Mouse (Mus musculus) cerebellum, adult 11-12 months (tissue): ENCODE data around the gene Apol6.

ENCODE experiments used
- DNase-seq: peaks from one replicate; pipeline ENCODE4 v3.0.0; 2022

Gene Apol6

DNA sequence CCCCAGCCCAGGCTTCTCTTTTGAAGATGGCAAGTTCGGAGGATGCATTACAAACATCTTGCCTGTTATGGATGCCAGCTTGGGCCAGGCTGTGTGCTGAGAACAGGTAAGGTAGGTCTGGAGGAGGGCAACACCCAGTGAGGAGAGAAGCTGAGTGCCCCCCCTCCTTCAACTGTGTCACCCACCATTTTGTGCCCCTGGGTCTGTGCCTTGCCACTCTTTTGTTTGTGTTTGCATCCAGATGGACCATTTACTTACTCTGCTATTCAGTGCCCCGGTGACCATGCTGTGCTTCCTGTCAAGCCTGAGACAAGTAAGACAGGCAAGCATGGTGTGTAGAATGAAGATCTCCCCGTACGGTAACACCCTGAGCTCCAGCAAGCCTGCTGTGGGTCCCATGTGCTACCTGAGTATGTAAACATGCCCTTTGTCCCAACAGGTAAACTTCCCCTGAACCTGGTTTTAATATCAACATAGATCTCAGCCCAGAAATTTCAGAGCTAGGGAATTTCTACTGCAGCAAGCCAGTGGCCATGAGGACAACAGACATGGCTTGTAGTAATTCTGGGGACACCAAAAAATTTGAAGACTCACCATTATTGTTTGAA is 28.1 kb downstream of the Apol6 start:
- DNase-seq: no peak

DNA sequence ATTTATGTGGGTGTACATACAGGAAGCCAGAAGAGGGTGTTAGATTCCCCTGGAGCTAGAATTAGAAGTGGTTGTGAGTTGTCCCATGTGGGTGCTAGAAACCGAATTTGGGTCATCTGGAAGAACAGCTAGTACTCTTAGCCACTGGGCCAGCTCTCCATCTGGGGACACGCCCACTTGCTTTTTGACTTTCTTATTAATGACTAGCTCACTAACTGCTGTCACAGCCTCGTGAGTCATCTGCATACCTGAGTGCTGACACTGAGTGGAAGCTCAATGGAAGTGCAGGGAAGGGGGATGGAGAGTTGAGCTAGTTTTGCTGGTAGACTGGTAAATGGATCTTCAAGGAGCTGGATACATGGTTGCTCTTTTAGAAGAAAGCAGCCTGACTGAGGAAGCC is 32.0 kb downstream of the Apol6 start:
- DNase-seq: no peak

DNA sequence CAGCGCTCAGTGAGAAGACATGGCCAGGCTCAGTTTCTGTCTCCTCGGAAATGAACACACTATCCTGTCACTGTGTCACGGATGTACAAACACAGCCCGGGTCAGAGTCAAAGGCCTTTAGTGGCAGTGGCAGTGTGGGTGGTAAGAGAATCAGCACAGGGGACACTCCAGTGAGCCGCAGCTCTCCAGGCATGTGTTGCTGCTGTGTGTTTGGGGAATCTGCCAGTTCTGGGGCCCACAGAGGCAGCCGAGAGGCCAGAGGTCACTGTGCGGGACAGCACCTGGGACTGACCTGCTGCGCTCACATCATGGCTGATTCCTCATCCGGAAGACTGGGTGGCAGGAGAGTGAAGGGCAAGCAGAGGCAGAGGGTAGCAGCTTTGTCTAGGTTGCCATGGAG is 33.4 kb downstream of the Apol6 start:
- no peak for DNase-seq

DNA sequence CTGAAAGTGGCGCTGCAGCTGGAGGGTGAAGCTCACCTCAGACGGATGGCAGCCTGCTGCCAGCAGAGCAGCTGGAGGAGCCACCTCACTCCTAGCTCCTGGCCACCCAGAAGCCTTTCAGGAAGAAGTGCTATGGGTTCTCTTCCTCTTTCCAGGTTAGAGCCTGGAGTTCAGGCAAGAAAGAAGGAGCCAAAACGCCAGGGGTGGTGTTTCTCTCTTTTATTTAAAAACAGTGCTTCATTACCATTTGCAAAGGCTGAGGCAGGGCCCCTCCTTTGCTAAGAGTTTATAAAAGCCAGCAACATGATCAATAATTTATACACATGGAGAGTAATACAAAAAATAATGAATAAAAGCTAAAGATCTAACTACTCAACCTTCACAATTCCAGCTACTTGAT is 34.3 kb downstream of the Apol6 start:
- DNase-seq: no peak

DNA sequence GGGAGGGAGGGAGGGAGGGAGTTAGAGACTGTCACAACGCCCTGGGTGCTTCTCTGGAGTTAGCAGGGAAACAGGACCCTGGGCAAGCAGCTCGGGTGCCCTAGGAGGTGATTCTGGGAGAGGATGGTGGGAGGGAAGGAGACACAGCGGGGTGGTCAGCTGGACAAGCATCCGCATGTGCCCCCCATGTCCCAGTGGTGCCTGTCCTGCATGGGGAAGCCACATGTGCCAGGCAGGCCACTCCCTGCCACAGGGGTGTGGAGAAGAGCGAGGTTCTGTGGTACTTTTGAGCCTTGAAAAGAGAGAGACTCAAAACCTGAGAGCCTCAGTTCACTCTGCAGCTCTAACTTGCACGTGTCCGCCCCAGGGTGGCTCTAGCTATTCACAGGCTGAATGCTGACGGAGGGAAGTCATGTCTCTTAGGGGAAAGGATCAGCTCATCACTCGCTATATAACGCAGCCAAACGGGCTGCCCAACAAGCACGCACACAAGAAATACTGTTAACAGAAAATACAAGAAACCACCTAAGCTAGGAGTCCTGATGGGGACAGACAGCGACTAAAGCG is 34.8 kb downstream of the Apol6 start:
- no peak for DNase-seq

DNA sequence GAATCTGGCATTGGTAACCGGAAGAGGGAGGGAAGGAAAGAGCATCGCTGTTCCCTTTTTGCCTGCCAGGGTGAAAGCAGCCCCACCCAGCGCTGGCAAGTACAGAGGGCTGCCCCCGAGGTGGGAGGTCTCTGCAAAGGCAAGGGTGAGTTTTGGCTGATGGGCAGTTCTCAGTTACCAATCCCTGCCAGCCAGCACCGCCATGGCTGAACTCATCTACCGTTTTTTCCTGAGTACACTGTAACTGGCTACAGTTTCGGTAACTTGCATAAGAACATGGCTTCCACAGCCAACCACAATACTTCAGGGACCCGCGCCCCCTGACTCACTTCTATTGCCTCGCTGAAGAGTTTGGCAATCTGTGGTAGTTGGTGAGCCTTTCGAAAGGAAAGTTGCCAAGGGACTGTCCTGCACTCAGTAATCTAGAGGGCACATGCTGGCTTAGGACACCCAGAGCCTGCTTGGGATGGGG is 35.4 kb downstream of the Apol6 start:
- peak; percentile 30 for DNase-seq

DNA sequence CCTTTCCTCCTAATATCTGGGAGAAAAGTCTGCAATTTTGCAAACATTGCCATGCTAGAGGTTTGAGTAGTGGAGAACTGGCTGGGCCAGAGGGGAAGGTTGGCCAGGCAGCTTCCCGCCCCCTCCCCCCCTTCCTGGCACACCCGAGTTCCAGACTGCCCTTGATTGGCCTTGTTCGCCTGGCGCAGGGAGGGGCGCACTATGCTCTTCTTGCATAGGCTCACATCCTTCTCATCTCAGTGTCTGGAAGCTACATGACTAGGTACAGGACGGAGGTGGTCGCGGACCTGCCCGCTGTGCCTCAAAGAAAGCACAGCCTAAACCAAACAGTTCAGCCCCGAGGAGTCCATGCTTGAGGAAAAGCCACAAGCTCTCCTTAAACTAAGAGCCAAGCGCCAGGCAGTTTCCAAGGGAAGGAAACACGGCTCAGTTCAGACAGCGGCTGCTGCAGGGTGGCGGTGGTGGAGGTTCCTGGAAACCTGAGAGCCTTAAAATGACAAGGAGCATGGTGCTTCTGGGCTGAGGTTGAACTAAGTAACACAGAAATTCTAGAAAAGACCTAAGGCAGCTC is 36.2 kb downstream of the Apol6 start:
- DNase-seq: no peak

DNA sequence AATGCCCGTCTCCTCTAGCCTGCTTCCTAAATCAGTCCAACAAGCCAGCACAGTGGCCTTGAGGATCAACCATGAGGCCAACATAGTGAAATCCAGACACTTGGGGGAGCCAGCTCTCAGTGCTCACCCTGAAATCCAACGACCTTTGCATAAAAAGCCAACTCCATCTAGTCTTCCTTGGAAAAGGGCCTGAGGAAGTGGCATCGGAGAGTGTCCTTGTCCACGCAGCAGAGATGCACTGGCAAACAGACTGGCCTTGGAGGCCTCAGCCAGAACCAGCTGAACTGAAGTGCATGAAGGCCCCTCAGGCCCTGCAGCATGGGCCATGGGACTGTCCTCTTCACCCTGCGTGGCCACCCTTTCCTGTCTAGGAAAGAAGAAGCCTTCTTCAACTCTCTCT is 36.9 kb downstream of the Apol6 start:
- DNase-seq: no peak

DNA sequence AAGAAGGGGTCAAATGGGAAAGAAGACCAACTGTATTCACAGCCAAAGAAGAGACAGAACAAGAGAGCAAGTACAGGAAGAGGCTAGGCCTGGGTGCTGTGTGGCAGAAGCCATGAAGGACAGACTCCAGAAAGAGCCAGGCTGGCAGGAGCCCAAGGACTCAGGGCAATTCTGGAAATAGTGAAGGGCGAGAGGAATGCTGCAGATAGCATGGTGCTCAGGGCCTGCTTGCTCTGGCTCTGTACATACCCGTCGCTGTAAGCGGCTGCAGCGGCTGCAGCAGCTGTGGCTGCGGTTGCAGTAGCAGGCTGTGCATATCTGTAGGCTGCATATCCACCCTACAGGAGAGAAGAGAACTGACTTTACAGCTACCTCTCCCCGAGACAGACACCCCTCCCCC is 41.3 kb downstream of the Apol6 start:
- no peak for DNase-seq

DNA sequence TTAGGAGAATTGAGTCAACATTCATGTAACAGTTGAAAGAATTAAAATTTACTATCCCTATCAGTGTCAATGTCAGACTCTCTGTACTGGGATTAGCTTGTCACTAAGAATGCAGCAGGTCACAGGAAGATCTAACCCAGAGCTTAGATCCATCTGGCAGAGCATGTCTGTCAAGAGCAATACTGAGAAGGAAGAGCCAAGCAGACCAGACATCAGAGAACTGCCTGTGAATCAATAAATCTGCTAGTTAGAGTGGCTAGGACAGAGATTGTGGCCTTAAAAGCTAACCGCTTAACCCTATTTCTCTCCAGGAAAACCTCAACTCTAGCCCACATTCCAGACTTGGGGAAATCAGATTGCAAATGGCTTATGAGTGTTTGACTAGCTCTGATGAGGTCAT is 42.0 kb downstream of the Apol6 start:
- no peak for DNase-seq

DNA sequence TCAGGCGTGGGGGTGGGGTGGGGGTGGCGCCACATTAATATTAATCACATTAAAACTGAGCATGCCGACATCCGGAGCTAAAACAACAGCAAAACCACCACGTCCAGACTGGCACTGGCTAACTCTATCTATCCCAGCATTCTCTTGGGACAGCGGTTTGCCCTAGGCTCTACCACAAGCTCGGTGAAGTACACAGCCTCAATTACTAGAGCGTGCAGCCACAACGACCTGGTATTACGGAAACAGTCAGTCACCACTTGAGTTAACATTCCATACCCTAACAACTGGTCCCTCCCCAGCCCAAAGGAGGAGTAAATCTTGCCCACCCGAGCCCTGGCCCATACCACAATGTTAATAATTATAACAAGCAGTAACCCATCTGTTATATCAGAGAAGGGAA is 44.7 kb downstream of the Apol6 start:
- no peak for DNase-seq

DNA sequence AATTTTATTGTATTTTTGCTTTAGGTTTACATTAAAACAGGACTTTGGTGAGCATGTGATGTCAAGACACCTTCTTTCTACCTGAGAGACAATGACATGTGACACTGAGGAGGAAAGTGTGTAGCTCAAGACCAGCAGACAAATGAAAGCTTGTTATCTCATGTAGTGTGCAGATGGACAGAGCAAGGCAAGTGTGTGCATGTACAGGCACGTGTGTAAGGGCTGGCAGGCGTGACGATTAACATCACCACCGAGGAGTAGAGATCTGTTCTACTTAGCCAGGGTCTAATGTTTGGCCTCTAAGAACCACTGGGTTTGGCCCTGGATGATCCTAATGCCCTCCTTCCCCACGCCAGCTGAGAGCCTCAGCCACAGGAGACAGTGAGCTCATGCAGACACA is 46.0 kb downstream of the Apol6 start:
- no peak for DNase-seq

DNA sequence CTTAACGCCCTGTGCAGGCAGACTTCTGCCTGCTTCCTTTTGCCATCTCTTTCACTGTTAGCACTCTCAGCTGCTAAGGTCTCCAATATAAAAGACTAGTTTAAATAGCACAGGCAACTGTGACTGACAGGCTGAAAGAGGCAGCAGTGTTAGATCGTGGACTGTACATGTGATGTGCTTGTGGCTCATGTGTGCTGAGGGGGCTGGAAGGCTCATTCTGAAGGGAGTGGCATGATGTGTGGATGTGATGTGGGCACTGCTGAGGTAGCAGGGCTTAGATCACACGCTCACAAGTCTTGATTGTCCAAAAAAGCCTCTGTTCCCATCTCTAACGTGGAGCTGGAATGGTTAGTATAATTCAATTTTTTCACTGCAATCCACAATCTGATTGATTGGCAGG is 46.9 kb downstream of the Apol6 start:
- no peak for DNase-seq

DNA sequence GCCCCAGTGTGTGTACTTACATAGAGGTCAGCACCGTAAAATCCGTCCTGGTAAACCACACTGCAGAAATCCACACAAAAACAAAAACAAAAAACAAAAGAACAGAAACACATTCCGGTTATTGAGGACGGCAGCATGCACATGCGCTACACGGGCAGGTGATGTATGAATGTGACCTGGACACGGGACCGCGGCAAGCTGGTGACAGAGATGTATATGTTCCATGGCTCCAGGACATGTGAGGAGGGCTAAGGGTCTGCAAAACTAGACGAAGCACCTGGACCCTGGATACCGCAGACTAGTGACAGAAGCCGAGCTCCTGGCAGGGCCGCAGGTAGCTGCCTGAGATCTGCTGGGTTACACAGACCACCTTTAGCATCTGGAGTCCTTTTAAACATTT is 49.9 kb downstream of the Apol6 start:
- DNase-seq: no peak

DNA sequence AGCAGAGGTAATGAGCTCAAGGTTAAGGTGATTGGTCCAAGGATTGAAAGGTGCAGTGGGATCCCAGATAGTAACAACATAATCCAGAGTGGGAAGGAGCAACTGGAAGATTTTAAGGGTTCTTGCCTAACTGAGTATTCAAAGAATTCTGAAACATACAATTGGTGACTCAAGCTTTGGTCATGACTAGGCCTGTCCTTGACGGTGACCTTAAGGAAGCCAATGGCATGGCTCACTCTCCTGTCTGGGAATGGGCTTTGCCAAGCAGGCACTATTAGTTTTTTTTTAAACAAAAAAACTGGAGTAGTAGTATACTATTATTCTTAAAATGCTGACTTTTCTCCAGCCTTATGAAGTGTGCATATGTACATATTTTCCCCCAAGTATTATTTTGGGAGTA is 50.7 kb downstream of the Apol6 start:
- no peak for DNase-seq

DNA sequence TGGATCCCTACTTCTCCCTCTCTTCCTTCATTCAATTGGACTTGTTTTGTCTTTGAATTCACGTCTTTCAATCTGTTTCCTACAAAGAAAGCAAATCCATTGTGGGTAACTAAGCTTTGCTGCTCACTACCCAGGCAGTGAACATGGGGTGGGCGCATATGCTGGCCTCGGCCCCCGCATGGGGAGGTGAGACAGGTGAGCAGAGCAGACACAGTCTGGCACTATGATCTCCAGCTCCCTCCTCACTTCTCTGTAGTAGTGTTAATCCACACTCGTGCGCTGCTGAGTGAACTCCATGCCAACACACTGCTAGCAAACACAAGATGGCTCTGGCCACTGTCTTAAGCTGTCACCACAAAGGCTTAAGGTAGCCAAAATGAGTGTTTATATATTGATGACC is 52.8 kb downstream of the Apol6 start:
- no peak for DNase-seq

DNA sequence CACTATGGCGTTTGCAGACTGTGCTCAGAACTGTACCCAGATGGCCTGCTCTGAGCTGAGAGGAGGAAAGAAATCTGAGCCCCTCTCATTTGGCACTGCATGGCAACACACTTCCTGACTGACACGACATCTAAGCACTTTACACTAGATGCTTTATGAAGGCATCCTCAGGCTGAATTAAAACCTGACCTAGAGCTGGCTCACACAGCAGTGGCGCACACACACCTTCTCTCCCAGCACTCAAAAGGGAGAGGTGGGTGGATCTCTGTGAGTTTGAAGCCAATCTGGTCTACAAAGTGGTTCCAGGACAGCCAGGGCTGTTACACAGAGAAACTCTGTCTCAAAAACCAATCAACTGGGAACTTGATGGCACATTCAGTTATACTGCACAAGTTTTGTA is 55.2 kb downstream of the Apol6 start:
- DNase-seq: no peak

DNA sequence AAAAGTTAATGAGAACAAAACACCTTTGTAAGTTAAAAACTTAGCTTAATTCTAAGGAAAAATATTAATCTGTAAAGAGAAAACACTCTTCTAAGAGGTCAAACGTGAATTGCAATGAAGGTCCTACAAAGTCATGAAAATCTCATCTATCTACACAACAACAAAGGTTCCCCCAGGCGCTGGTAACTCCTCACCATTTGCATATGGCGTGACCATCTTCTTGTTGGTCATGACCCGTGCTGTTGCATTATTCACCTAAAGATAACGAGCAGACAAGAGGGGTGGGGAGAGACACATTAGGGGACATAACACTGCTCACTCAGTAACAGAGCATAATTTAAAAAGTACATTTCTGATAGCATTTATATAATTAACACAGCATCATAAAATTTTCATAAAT is 58.2 kb downstream of the Apol6 start:
- no peak for DNase-seq

DNA sequence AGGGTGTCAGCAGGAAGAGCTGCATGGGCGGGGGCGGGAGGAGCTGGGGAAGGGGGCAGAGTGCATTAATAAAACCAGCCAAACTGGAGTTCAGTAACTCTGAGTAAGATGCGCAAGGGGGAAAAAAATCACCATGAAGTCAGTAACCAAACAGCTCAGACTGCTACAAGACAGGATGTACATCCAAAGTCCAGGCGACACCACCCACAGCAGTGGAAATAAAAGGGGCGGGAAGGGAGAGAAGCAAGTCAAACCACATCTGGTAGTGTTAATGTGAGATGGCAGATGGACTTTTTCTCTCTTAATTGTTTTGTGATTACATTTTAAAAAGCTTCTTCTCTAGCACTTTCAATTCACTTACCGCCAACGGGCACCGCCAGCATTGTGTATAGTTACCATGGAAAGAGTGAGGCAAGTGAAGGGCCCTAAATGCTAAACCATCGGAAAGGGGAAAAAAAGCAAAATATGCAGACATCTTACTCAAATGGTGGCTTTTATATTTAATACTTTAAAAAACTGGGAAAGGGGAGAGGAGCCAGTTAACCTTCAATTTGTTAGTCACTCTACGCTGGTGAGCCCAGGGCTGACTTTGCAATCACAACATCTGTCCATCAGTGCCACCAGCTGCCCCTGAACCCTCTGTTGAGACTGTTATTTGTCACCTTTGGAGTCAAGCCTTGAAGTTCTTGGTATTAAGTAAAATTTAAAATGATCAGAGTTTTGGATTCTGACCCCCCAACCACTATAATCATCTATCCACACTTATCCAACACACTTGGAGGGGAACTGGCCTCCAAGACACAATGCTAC is 60.0 kb downstream of the Apol6 start:
- DNase-seq: no peak

DNA sequence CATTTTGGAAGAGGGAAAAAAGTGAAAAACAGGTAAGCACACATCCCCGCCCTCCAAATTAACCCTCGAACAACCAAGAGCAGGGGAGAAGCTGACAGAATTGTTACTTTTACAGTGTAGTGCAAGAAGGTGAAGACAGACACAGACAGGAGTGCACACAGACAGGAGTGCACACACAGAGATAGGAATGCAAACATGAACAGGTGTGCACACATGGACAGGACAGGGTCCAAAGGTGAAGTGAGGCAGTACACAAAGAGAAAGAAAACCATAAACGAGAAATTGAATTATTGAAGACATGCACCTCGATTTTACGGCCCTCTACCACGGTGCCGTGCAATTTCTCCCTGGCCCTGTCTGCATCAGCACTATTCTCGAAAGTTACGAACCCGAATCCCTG is 60.7 kb downstream of the Apol6 start:
- no peak for DNase-seq
